Mouse (Mus musculus) 416B (cell line): ENCODE measurements at regions not wholly inside any gene's neighbourhood (a gene's known extent, or its start where the extent isn't known, plus 50 kb on each side); places are given as distances from the start of the nearest gene placed in this dataset.

Experiments used
- DNase-seq: peaks from one replicate; pipeline ENCODE4 v3.0.0; 2011; ENCODE audit warnings: low read depth

DNA sequence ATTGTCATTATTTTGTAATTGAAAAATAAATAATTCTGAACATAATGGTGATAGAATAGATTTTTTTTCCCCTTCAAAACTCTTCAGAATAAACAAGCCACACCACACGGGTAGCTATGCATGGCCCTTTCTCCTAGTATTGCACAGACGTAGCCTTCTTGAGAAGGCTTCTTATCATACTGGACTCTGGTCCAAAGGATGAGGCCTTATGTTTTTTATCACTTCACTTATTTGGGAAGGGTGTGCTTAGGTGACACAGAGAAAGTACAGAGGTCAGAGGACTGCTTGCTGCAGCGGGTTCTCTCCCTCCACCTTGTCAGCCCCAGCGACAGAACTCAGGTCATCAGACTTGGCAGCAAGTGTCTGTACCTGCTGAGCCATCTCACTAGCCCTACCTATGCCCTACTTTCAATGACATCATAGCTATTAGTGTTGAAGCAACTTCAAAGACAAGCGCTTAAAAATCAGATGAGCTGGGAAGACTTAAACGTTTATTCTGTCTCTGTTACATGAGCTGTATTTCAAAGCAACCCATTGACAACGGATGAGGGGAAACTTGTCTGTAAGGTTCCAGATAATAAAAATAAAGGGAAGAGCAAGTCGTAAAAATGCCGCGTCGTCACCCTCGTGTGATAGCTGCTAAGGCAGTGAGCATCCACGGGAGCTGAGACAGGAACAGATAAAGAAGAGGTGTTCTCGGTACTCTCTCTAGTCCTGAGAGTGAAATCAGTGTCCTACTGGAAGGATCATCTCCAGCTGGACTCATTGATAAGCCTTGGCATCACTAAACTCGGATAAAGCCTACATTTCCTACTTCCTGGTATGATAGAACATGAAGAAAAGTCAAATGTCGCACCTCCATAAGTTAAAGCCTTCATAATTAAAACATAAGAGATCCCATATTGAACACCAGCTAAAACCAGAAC, 226.2 kb downstream of the Sp3 start:
- no peak for DNase-seq

DNA sequence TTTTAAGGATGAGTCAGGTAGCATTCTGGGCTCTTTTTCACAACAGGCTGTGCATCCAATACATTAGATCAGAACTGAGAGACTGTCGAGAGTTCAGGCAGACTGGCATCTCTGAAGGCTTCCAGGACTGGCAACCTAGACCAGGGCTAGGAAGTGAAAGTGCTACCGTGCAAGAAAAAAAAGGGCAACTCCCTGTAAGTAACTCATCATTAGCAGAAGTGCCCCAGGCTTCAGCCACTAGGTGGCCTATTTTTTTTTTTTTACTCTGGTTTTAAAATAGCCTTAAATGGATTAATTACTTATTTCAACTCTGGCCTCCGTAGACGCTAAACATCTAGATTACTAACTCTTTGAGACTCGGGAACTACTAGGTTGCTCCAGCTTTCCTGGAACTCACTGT, 216.8 kb downstream of the Sp3 start:
- DNase-seq, result peak; percentile 24

DNA sequence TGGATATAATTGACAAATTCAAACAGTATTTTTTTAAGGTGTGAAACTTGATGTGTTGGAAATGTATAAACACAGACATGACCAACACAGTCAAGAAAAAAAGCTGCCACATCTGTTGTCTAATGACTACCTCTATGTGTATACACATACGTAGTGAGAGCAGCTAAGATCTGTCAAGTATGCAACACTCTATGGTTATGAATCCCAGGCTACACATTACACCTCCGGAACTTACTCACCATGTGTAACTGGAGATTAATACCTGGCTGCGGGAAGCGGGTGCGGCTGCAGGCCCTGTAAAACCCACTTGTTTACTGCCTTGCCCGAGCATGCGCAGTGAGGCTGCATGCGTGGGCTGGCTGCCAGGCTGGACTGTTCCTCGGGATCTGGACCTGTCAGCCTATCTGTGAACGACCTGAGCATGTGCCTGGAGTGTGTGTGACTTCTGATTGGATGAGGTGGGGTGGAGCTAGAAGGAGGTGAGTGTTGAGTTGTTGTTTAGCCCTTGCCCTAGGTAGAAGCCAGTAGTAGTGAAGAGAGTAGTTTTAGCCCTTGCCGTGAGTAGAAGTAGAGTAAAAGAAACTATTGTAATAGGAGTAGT, 211.1 kb downstream of the Sp3 start:
- DNase-seq, result no peak

DNA sequence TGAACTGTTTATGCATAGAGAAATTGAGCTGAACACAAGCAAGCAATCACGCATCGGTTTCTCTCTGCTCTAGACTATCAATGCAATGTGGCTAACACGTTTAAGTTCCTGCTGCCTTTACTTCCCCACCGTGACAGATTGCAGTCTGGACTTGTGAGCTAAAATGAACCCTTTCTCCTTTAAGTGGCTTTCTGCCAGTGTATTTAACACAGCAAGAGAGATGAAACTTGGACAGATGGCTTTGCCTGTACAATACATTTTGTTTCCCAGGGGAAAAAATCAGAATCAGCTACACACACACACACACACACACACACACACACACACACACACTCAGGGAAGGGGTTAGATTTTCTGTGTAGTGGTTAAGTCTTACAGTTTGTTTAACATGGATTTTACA, 206.8 kb downstream of the Sp3 start:
- DNase-seq, result no peak

DNA sequence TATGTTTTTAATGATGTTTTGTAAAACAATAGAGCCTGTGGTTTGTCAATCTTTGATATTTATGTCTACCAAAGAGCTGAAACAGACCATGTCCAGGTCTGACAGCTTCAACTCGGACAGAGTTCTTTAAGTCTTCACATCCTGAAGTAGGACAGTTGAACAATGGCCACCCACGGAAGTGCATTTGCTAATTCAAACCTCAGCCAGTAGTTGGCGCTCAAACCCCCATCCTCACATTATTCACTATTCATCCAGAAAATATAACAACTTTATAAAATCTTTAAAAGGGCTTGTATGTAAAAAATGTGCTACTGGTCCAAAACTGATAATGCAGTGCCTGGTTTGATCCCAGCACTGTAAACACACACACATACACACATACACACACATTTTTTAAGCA, 202.9 kb downstream of the Sp3 start:
- DNase-seq, result peak; percentile 41

DNA sequence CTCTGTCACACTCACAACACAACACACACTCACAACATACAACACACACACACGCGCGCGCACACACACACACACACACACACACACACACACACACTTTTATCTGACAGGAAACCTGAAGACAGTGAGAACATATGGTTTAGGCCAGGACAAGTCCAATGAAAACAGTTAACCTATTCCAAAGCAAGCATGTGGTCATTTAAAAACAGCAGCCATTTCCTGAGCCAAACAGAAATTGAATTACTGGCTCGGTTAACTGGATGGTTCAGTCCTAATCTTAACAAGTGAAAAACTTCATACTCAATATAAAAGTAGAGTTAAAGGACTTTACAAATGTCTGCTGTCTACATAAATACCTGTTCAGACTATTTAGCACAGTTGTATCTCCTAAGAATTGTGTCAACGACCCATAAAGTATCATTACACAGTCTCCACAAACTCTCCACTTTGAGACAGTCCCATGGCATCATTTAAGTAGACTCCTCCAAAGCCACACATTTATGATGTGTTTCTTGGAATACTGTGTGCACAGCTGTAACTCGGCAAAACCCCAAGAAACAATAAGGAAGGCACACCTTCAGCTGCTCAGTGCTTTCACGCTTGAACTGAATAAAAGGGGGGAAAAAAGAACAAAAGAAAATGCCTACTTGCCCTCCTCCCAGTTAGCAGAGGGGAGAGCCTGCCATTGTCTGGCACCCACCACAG, 202.3 kb downstream of the Sp3 start:
- no peak for DNase-seq

DNA sequence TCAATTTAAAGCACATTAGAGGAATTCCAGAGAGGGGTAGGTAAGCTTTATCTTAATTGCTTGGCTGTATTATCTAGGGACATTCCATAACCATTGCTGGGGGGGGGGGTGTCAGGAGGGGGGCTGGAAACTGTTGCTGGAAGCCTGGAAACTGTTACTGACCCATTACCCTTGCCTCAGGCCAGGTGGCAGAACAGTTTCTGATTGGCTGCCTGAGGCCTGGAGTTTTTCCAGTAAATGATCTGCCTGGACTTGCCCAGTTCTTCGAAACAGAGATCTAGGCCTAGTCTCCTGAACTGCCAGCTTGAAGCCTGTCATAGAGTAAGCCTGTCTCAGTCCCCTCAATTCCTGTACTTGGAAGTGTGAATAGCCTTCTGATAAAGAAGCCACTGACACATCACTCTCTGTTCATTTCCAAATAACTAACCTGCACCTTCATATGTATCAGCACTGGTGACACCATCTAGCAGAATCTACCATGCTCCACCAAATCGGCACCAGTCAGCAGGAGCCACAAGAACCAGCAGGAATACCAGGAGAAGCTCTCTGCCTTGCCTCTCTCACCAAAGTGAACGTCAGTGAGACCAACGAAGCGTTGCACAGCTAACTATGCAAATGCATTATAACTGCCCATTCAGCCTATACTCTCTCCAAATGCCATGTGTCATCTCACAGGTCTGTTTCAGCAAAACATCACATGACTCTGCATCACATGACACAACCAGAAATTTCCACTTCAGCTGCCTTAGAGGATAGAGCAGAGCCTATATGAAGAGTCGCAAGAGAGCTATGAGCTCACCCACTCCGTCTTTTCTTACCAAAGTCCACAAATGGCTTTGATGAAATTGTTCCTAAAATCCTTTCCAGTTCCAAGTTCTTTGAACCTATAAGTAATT, 200.7 kb downstream of the Sp3 start:
- no peak for DNase-seq

DNA sequence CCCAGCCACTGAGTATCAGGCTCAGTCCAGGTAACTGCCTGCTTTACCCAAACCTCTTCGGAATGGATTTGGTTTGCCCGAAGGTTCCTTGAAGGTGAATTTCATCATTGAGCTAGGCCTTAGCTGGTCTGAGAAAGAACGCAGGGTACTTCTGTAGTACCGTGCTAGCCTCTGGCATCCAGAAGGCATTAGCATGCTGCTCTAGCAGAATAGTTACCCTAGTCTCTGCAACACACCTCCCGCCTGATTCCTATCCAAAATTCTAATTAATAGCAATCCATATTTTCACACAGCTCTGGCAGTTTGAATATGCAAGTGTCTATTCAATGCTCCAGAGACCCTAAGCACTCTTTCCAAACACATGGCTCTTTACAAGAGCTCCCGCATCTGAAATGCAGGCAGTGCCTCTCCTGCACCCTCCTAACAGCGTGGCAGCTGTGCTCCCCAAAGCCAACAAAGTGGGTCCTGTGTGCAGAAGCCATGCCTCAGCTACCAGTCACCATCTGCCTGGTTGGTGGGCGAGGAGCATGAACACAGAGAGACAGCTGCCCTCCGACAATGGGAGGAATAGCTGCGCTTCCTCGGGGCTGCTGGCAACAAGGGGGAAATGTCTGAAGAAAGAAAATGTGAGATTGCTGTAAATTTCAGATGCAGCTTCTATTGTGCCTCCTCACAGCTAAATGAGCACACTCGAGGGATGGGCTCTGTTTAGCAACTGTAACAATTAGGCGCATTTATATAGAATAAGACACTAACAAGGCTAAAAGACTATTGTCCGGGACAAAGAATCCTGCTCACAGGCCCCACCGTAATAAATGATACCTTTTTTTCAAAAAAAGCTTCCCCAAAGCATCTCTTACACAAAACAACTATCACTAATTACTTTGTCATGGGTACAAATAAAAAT, 198.6 kb downstream of the Sp3 start:
- DNase-seq, result no peak

DNA sequence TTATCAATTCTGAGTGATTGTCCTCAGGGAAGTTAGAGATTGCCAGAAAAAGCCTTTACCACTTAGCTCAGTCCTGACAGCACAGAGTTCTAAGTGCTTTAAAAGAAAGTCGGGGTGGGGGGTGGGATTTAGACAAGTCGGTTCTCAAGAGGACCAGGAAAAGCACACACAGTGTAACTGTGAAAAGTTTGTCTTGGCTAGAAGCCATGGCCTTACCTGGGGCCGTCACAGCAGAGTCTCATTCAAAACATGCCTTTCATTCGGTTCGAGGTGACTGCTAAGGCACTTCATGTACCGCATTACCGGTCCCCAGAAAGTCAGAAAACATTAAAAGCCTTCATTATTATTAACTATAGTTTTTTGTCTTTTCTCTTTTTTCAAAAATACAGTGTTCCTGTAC, 197.9 kb downstream of the Sp3 start:
- no peak for DNase-seq

DNA sequence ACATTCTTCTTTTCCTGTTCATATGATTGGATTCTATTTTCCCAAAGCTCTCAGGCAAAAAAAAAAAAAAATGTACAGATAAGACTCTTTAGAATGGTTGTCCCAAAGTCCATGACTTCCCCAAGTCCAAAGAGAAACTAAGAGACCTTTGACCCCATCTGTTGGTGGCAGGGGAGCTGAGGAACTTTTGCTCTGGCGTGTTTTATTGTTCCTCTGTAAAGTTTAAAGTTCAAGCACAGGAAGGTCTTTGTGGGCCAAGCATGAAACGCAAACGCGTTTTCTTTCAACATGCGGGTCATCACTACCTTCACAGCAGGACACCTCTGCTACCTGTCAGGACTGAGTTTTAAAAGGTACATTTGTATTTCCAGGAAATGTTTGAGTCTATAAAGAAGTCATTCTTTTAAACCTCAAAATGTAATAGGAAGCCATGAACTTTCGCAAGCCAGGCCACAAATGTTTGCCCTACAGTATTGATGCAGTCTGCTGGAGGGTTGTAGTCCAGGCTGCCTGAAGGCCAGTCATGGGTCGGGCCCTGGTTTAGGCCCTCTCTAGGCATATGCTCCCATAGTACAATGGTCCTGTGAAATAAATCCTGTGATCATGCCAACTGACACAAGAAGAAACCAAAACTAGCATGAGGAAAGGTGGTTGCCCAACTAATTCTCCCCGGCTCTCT, 194.7 kb downstream of the Sp3 start:
- peak; percentile 11 for DNase-seq

DNA sequence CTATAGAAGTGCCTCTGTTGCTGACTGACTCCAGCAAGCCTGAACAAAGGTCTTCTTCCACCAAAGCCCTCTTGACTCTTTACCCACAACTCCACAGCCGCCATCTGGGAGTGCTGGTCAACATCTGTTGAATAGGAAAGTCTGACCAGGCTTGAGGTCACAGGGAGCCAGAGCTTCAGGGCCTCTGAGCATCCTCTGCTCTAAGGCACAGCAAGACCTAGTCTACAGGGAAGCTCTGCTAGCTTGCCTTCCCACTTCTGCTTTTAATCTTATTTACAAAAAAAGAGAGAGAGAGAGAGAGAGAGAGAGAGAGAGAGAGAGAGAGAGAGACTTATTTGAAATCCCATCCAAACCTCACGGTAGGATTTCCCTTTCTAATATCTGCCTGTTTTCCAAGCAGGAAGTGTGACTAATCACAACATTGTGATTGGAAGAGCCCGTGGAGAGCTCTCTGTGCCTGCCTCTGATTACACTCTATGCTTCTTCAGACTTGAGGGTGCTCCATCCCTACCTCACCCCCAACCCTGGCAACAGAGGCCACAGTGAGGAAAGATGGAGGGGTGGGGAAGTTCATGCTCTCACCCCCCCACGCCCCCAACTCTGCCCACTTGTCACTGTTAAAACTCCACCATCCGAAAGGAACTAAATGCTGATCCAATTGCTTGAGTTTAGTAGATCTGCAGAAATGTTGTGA, 194.1 kb downstream of the Sp3 start:
- DNase-seq, result peak; percentile 12

DNA sequence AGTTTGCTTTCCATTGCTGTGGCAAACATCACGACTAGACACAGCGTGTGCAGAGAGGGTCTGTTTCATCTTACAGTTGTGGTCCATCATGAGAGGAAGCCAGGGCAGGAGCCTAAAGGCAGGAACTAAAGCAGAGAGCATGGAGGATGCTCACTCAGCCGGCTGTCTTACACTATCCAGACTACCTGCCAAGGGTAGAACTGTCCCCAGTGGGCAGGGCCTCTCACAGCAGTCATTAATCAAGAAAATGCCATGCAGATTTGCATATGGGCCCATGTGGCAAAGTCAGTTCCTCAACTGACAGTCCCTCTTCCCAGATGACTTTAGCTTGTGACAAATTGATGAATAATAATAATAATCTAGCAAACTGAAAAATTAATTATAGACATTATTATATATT, 192.6 kb downstream of the Sp3 start:
- no peak for DNase-seq

DNA sequence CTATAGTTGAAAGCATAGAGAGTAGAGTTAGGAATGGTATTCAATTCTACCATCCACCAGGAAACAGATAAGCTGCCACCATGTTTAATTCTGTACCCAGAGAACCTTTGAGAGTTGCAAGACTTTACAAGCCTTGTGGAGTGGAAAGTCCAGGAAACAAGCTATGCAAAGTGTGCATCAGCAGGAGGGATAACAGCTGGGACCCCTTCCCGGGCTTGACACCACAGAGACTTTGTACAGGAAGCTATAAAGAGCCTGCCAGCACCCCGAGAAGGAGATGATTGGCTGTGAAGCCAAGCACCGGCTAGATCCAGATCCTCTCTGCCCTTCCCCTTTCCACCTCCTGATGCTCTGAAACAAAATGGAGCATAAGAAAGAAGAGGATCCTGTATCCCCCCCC, 188.8 kb downstream of the Sp3 start:
- DNase-seq, result no peak

DNA sequence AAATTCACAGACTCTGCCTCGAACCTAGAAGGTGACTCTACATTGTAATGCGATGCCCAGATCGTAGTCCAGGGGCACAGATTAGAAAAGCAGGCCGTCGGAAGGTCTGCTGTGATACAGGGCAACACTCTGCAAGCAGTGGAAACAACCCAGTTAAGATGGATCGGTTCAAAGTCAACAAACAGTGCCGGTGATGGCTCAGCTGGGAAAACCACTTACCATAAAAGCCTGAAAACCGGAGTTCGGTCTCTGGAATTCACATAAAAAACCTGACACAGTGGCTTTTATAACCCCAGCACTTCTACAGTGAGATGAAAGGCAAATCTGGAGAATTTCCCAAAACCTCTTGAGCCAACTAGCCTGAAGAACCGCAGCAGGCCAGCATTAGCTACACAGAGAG, 186.8 kb downstream of the Sp3 start:
- DNase-seq, result no peak

DNA sequence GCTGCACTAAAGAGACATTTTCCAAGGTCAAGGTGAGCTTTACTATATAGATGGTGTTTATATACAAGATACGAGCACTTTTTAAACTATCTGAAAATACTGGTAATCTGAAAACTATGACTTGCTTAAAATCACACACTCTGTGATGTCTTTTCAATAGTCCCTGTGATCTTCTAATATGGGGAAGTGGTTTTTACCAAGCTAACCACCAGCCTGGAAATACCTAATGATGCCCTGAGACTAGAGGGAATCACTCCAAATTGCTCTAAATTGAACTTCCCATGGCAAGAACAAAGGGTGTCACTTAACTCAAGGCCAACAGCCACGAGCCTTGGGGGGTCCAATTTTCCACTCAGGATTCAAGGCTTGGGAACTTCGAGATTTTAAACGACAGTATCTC, 185.7 kb downstream of the Sp3 start:
- peak; percentile 32 for DNase-seq

DNA sequence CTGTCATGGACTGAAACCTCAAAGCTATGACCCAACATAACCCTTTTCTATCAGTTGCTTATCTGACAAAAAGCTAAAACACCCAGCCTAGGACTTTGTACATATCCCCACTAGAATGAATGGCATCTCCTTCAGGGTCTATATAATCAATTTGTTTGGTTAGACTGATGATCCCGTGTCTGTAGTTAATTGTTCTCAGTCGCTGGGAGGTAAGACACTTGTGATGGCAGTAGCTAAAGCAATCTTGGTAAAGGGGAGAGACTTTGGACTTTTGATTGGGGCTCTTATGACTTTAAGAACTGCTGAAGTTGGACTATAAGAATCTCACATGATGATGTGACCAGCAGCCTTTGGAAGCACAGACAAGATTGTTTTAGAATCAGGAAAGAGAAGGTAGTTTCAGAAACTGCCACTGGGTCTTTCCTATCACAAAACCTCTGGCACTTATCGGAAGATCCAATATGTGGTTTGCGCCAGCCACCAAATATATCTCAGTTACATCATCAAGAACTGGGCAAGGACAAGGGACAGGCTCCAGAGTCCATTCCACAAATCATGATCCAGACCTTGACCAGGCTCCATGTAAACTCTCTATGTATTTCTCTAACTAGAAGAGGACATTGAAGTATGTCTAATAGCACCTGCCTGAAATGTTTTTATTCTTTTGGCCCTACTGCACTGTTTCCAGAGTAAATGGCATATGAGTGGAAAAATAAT, 183.1 kb downstream of the Sp3 start:
- DNase-seq, result no peak

DNA sequence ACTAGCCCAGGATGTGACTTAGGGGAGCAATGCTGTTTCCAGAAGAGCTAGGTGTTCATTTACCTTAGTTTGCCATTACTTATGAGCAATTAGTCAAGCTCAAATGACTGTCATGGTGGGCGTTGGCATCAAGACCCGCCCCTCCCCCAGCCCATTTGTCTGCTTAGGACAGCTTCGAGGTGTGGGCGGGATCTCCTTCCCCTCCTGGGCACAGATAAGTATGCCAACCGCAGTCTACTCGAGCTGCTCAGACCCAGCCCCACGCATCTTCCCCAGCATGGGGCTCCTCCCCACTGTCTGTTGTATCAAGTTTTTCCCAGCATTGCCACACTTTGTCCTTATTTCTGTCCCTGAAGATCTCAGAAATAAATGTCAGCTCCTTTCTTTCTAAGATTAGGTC, 179.6 kb downstream of the Sp3 start:
- no peak for DNase-seq

DNA sequence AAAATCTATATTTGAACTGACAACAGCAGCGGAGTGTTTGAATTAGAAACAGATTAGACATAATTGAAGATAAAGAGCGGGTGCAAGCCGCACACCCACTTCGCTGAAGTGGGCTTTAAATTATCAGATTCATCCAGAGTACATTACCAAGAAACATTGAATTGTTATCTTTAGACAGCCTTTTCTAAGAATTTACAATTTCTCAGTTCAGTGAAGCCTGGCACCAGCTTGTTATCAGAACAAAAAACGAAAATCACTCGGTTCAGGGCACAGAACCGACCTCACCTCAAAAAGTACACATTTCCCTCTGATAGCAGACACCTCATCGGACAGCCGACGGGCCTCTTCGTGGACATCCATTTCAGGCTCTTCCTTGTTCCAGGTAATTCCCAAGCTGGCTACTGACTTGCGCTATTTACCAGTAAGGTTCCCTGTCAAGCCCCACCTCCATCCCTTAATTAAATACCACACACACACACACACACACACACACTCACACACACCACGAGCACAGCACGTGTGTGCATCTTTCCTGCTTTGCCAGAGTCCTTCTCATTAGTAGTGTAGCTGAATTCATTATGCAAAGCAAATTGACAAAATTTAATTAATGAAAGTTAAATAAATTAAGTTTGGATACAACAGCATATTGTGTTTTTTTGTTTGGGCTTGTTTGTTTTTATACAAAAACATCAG, 166.8 kb downstream of the Sp3 start:
- no peak for DNase-seq

DNA sequence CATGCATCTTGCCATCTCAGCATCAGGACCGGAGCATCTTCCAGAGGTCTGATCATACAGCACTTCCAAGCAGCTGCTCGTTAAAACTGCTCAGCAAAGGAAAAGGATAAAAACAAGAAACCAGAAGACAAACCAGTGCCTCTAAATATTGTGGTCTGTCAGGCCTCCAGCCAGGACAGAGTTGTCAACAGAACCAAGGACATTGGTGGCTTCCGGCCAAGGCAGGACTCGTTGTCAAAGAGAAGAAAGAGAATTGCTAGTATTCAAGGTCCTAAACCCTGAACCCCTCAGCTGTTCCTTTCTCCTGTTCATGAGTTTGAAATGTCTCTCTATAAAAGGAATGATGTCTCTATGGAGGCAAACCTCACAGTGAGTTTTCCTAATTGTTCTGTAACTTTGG, 155.0 kb downstream of the Sp3 start:
- no peak for DNase-seq
